Mouse (Mus musculus) telencephalon, adult 2 months (tissue): ENCODE data around the gene Pih1d3.
A peak's percentile ranks its signal among the peaks of the same experiment; 100 is the strongest.

Experiments
- DNase-seq: peaks from one replicate; pipeline ENCODE4 v3.0.0-alpha.2; 2011; ENCODE audit warnings: low read depth, low spot score

Pih1d3 gene

DNA sequence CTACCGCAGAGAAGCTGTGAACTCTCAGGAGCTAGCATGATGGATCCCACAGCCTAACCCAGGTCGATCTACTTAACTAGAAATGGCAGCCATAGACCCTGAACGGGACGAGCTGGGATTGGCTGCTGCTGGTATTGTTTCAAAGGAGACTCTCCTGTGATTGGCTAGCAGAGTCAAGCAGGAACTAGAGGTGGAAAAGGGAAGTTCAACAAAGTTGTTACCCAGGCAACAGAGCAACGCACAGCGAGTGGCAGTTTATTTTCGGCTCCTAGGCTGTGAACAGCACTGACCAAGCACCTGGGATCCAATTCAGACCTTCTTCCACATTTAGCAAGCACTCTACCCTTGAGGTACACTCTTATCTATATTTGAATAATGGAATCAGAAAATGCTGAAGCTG is at the start of gene Pih1d3, which contains the start of gene 4931428L18Rik:
Pih1d3 (plus strand) TSS at position 275 of the 400 bp plus-strand sequence.
4931428L18Rik (minus strand) TSS at position 121 of the 400 bp plus-strand sequence.
- DNase-seq = no peak

DNA sequence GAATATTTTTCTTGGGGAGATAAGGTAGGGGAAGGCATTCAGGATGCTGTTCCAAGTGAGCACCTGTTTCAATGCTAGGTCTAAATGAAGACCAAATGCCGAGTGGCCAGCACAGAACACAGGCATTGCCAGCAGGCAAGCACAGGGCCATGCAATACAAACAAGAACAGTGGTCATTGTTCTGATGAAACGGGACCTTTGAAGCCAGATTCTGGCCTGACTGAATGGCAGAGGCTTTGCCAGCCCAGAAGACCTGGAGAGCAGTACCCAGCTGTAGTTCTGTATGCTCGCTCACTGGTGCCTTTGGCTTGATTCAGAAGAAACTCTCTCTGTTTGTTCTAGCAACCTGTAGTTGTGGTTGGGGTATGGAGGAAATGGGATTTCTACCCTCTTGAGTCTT is 47.2 kb upstream of the Pih1d3 start:
- no peak for DNase-seq

DNA sequence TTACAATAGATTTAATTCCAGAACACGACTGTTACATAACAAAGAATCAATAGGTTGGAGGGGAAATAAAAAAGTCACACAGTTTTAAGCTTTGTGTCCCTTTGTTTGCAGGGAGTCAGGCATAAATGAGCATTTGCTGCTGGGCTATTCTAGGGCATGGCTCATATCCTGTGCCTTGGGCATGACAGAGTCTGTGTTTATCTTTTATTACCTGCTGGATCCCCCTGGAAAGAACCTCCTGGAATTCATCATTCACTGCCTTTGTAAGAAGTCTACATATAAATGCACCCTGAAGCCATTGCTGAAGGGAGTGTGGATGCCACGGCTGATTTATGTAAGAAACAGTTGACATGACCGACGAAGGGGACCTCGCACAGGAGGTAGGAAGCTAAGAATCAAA is 46.5 kb upstream of the Pih1d3 start, which contains the start of gene Lgsn:
Lgsn (plus strand) TSS at position 301 of the 400 bp plus-strand sequence.
- no peak for DNase-seq

DNA sequence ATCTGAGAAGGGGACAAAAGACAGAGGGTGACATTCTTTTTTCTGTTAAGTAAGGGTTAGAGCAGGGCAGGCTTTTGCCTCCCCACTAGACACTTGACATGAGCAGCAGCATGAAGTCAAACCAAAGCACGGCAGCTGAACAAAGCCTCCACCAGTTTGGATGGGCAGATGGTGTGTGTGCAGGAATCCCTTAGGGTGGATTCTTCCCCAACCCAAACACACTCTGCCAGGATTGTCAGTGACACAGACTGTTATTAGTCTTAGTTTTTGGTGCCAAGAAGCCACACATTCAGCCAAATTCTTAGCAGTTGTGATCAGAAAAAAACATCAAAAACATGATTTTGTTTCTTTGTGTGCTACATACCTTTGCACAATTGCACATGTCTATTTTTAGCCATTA is 44.4 kb upstream of the Pih1d3 start:
- DNase-seq = peak; percentile 28

DNA sequence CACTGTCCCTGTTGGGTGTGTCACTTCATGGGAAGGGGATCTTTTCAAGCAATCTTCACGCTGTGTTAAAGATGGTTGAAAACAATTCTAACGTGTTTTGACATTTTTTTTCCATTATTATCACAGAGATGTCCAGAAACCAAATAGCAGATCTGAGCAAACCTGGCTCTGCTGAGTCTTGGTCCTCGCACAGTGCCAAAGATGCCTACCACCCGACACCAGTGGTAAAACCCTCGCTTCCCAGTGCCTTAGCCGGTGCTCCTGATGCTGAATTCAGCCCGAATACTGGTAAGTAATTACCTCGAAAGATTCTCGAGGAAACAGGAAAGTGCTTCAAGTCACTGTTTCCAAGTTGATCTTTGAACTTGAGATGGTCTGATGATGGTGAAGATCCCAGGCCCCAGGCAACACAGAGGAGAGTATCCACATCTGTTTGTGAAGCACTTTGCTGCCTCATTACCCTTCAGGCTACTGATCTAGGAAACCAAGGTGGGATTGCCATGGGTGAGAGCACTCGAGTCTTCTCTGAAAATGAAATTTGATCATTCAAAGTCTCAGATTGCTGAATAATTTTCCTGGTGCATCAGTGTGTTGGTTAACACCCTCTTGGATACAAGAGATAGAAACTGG is 32.3 kb upstream of the Pih1d3 start:
- DNase-seq = no peak

DNA sequence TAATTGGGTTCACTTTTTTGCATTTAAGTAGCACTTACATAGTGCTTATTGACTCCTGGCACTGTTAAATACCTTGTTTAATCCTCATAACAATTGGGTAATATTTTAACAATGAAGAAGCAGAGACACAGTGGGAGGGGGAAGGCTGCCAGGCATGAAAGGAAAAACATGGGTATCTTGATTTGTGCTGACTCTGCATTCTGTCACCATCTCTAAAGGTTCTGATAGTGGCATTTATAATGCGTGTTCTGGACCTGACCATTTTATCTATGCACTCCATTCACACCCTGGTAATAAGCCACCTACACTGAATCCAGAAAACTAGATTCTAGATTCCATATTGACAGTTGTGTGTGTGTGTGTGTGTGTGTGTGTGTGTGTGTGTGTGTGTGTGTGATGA is 27.0 kb upstream of the Pih1d3 start:
- no peak for DNase-seq

DNA sequence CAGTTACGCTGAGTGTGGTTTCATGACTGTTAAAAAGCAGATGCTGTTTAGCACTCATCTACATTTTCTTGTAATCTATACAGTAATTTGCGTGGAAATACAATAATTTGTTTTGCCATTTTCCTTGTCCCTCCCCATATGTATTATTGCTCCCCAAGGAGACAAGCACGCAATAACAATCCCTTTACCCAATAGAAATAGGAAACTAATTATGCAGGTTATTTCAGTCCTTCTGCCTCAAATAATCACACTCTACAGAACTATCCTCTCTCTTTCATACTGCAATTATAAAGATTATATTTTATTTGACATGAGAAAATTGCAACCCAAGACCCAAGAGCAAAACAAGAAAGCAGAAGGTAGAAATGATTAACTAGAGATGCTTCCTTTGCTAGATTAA is 25.7 kb upstream of the Pih1d3 start:
- no peak for DNase-seq

DNA sequence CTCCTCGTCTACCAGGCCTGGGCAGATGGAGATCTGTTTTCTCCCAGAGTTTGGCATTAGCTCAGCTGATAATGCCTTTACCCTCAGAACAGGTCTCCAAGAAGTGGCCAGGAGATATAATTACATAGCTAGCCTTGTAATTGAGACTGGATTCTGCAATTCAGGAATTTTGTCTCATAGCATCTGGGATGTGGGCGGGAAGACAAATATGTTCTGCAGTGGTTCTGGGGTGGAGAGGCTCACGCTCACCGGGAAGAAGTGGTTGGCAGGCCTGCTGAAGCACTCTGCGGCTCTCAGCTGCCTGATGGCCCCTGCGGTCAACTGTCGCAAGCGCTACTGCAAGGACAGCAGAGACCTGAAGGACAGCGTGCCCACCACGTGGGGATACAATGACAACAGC is 18.9 kb upstream of the Pih1d3 start:
- peak; percentile 47 for DNase-seq

DNA sequence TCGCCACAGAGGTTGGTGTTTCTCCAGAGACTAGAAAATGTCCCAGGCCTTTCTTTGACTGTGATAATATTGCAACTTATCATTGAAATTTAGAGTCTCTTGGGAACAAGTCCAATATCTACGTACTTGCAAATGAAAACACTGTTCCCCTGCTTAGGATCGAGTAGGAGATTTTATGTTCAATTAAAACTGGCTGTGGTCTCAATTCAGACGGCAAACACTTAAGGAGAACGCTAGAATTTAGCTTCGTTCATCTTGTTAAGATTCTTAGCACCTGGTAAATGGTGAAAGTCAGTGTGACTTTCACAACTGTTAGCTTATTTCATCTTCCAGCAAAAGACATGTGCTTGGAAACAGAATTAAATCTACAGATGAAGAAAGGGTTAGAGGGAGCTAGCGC is 17.3 kb upstream of the Pih1d3 start:
- no peak for DNase-seq

DNA sequence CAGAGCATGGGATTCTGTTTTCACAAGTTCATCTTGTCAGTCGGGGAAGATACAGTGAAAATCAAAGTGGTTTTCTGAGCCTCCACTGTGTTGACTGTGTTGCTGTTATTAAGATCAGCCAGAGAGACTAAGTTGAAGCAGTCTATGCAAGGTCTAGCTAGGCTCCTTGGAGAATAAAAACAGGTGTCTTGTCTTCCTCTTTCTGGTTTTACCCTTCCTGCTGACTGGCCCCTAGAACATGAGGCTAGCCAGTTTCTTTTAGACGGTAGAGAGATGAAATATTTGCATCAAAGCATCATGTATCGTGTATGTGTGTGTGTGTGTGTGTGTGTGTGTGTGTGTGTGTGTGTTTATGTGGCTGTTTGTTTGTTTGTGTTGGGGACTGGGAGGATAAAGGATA is 16.9 kb upstream of the Pih1d3 start:
- DNase-seq = no peak

DNA sequence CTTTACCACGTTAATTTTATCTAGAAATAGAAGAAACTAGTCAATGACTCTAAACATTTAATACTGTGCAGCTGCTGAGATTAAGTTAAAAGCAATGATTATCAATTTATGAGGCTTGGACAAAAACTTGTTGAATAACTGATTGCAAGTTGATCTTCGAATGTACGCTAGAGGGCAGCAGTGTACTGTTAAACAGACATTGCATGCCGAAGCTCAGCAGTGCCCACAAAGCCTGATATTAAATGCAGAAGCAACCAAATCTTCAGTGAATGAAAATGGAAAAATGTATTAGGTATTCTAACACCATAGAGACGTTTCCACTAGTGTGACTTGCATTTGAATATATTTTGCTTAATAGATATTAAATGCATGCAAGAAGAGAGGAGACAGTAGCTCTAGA is 12.5 kb upstream of the Pih1d3 start:
- DNase-seq = peak; percentile 68

DNA sequence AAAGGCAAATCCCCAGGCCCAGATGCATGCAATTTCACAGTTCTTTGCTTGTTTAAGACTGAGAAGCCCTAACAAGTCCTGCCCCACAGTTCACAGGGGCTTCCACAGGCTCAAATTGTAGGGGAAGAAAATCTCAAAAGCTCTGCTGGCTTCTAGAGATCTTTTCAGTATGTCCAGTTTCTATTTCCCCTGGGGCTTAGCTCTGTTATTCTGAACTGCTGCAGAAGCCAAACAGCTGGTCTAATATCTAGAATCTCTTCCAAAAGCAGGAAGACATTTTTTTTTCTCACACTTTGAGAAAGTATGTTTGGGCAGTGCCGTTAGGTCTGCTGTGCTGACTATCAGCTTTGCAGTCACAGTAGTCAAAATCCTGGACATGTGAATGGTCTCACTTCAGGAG is 7.8 kb upstream of the Pih1d3 start:
- no peak for DNase-seq

DNA sequence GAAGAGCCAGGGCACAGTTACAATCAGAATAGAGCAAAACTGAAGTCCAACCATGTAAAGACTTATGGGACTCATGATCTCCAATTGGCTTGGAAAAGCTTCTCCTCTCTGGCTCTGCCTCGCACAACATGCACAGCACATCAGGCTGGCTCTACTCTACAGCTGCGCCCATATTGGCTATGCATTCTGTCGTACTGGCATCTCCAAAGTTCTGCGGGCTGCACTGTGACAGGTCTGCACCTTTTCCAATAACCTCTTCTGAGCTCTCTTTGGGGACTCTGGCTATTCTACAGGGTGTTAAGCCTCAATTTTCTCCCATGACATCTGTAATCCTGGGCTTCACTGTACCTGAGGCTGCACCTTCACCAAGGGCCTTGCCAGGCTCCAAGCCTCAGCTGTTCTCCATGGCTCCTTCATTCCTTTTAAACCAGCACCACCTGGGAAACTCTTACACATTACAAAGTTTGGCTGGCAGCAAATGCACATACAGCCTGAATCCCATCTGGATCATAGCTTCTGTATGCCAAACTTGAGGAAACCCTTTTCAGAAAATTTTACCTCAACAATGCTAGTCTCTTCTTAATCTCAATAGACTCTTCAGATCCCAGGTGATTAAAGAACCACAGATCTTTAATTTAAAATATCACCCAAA is 1.9 kb upstream of the Pih1d3 start:
- peak; percentile 23 for DNase-seq

DNA sequence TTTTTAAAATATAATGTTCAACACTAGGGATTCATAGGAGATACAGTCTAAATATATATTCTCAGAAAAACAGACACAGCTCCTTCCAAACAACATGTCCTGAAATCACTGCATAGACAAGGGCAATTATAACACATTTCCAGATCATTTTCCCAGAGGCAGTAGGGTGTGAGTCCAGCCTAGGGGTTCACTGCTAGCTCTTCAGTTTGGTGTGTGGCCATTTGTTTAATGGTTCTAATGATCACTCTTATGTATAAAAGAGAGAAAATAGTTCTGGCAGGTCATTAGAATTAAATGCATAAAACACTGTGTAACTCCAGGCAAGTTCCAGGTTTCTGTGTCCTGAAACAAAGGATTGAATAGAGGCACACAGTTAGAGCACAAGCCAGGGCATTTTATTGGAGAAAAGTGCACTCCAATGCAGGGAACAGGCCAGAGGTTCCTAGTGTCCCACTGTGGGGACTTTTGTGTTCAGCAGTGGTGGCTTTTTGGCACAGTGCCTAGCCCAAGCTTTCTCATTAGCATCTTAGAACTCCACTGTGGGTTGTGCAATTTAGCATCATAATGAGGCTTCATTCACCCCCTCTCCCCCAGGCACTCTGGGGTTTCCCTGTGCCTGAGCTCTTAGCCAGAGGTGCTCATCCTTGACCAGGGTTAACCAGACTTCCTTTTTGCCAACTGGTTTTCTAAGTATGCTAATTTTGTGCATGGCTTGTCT is 10.8 kb downstream of the Pih1d3 start:
- no peak for DNase-seq

DNA sequence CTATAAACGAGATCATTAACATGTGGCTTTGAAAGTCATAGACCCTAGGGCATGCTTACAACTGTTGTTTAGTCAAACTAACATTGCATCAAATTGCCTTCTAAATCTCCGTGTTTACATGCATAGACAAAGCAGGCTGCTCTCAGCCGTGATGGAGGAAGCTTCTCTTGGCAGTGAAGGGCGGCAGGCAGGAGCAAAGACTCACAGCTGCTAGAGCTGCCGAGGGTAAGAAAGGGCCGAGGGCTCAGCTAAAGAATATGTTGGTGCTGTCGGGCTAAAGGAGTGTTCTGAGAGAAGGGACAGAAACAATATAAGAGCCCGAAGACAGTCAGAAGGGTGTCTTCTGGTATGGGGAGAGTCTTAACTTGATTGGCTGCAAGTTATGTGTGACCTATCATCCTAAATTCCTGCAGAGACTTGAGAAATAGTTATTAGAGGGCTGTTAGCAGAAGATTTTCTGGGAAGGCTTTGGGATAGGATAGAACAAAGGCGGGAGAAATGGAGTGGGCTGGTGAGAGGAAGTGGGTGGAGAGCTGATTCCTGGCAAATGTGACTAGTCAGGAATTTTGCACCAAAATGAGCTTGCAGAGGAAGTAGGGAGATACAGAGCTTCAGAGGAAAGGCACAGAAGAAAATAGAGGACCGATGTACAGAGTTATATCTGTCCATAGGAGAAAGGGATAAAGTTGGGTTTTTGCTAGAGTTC is 37.7 kb downstream of the Pih1d3 start:
- peak; percentile 67 for DNase-seq
